Mouse (Mus musculus) ES-E14 (cell line): ENCODE measurements at regions not wholly inside any gene's neighbourhood (a gene's known extent, or its start where the extent isn't known, plus 50 kb on each side); places are given as distances from the start of the nearest gene placed in this dataset.

Experiments used
- DNase-seq: peaks from one replicate; pipeline ENCODE4 v3.0.0-alpha.2; 2013; ENCODE audit warnings: low read depth, low spot score
- H3K27ac ChIP-seq: 2 replicates; pipeline ENCODE4 v1.5.1; 2012; ENCODE audit warnings: low read depth, mild to moderate bottlenecking, low read length, moderate library complexity, mixed read lengths; ENCODE audit not compliant: poor library complexity, insufficient read depth, severe bottlenecking
- H3K36me3 ChIP-seq: 2 replicates; pipeline ENCODE4 v1.6.1; 2012; ENCODE audit warnings: mild to moderate bottlenecking, low read length, moderate library complexity, mixed read lengths; ENCODE audit not compliant: control insufficient read depth, poor library complexity, insufficient read depth, severe bottlenecking
- H3K4me1 ChIP-seq, 2 experiments: fragments of 150-350 bp in 1 of 2; sonication (generic) in 1 of 2; 2 replicates each; pipeline ENCODE4 v1.6.1; 2012; ENCODE audit warnings: low read length in 2 of 2, mild to moderate bottlenecking in 1 of 2, mixed read lengths in 1 of 2; ENCODE audit not compliant: control insufficient read depth in 2 of 2, insufficient read depth in 2 of 2, poor library complexity in 1 of 2
- H3K4me3 ChIP-seq, 2 experiments: fragments of 150-350 bp in 1 of 2; sonication (generic) in 1 of 2; 2 replicates each; pipeline ENCODE4 v1.5.1; 2012; ENCODE audit warnings: low read length in 2 of 2, low read depth in 1 of 2, mild to moderate bottlenecking in 1 of 2, mixed read lengths in 1 of 2; ENCODE audit not compliant: insufficient read depth in 1 of 2, poor library complexity in 1 of 2, severe bottlenecking in 1 of 2
- H3K9ac ChIP-seq: 2 replicates; pipeline ENCODE4 v1.6.1; 2012; ENCODE audit warnings: low read depth, mild to moderate bottlenecking, low read length, mixed read lengths; ENCODE audit not compliant: poor library complexity, insufficient read depth, severe bottlenecking
- H3K9me3 ChIP-seq: fragments of 150-350 bp; sonication (generic); 2 replicates; pipeline ENCODE4 v1.6.1; 2012; ENCODE audit warnings: low read depth, mild to moderate bottlenecking, low read length; ENCODE audit not compliant: control insufficient read depth, insufficient read depth
- CHD2 ChIP-seq: IDR thresholded peaks from 2 replicates; pipeline ENCODE4 v1.6.1; 2014; ENCODE audit warnings: mild to moderate bottlenecking, low read depth, low read length, inconsistent platforms
- HCFC1 ChIP-seq: IDR thresholded peaks from 2 replicates; pipeline ENCODE4 v1.6.1; 2012; ENCODE audit warnings: low read length, inconsistent platforms, borderline replicate concordance; ENCODE audit not compliant: insufficient read depth
- MAFK ChIP-seq: IDR thresholded peaks from 2 replicates; pipeline ENCODE4 v1.6.1; 2014; ENCODE audit warnings: mild to moderate bottlenecking, low read depth, low read length, inconsistent platforms; ENCODE audit not compliant: insufficient read depth
- ZC3H11A ChIP-seq: IDR thresholded peaks from 2 replicates; pipeline ENCODE4 v1.6.1; 2012; ENCODE audit warnings: low read depth, mild to moderate bottlenecking, inconsistent platforms, low read length, borderline replicate concordance
- ZNF384 ChIP-seq: IDR thresholded peaks from 2 replicates; pipeline ENCODE4 v1.6.1; 2012; ENCODE audit warnings: low read depth, low read length, inconsistent platforms
- in situ Hi-C, 2 experiments: fragments of 600-800 bp; cut with MboI; formaldehyde crosslinking; loops; one replicate each; pipeline ENCODE4 v1.15.1; 2025; ENCODE audit warnings: low sequenced_read_pairs in 2 of 2, inconsistent platforms in 1 of 2; ENCODE audit not compliant: unreplicated experiment in 2 of 2

- no peak overlapping the region for H3K27ac ChIP-seq
Observed at GRCm38 (mm10) chr13:44234241-44234640, 449.7 kb downstream of the Cd83 start.

GRCm38 (mm10) chr13:44235236-44235635, 450.7 kb downstream of the Cd83 start:
- Histone ChIP-seq H3K4me3 (no peak overlapping the region), H3K9me3 (no peaks in the 10 kb centered on the region), H3K36me3 (no peaks in the 10 kb centered on the region), H3K27ac (no peak overlapping the region), H3K4me1 (peaks cover 0 to 2% of the 10 kb centered on the region in 2 experiments; a peak in 1 of 4 replicates), H3K9ac (no peak overlapping the region)
- in situ Hi-C loops, result no loop called here
- no peak for TF ChIP-seq CHD2
- DNase-seq, result no peak

More at GRCm38 (mm10) chr13:44234241-44234640, 449.7 kb downstream of the Cd83 start:
- no peak for TF ChIP-seq MAFK
- no peak for TF ChIP-seq HCFC1
- no peak for TF ChIP-seq ZC3H11A
- in situ Hi-C loops, result no loop called here
- Histone ChIP-seq H3K4me3 (no peak overlapping the region), H3K9me3 (no peaks in the 10 kb centered on the region), H3K4me1 (peaks cover 0 to 2% of the 10 kb centered on the region in 2 experiments; a peak in 1 of 4 replicates), H3K9ac (no peak overlapping the region), H3K36me3 (no peaks in the 10 kb centered on the region)
- DNase-seq, result no peak

- Histone ChIP-seq H3K9me3 (no peaks in the 10 kb centered on the region), H3K36me3 (no peaks in the 10 kb centered on the region), H3K4me1 (peaks cover 0 to 2% of the 10 kb centered on the region in 2 experiments; a peak in 1 of 4 replicates), H3K27ac (no peak overlapping the region), H3K4me3 (no peak overlapping the region), H3K9ac (no peak overlapping the region)
- in situ Hi-C loops, result no loop called here
- no peak for TF ChIP-seq HCFC1
- no peak for TF ChIP-seq ZNF384
- no peak for TF ChIP-seq ZC3H11A
- TF ChIP-seq MAFK, result no peak
- TF ChIP-seq CHD2, result no peak
- DNase-seq, result no peak
Observed at GRCm38 (mm10) chr13:44235941-44236340, 451.4 kb downstream of the Cd83 start.

- no peak overlapping the region for H3K9ac ChIP-seq
- in situ Hi-C loops, result no loop called here
- no peak for DNase-seq
Observed at GRCm38 (mm10) chr13:44238308-44238707, 453.7 kb downstream of the Cd83 start.

GRCm38 (mm10) chr13:44243211-44243610, 458.6 kb downstream of the Cd83 start:
- no peak overlapping the region for H3K9ac ChIP-seq
- H3K4me1 ChIP-seq, result no peaks in the 10 kb centered on the region
- DNase-seq, result no peak
- in situ Hi-C loops, result no loop called here
- H3K36me3 ChIP-seq, result no peaks in the 10 kb centered on the region
- no peak overlapping the region for H3K4me3 ChIP-seq
- no peak for TF ChIP-seq MAFK
- no peak for TF ChIP-seq HCFC1
- TF ChIP-seq CHD2, result no peak
- TF ChIP-seq ZNF384, result no peak
- TF ChIP-seq ZC3H11A, result no peak
- no peak overlapping the region for H3K27ac ChIP-seq
- no peaks in the 10 kb centered on the region for H3K9me3 ChIP-seq

More at GRCm38 (mm10) chr13:44238308-44238707, 453.7 kb downstream of the Cd83 start:
- Histone ChIP-seq H3K4me1 (no peaks in the 10 kb centered on the region), H3K36me3 (no peaks in the 10 kb centered on the region), H3K9me3 (no peaks in the 10 kb centered on the region), H3K27ac (no peak overlapping the region), H3K4me3 (no peak overlapping the region)
- TF ChIP-seq ZC3H11A, result no peak
- no peak for TF ChIP-seq CHD2
- no peak for TF ChIP-seq HCFC1
- no peak for TF ChIP-seq ZNF384
- TF ChIP-seq MAFK, result no peak
